9 mouse cellular contexts compared by ENCODE assay signal in genomic region chr11:96967544-96968269, GRCm38 (mm10). TPM values are rescaled to one million over a fixed set of nuclear protein-coding genes. Genes with fewer than 3 reads are reported as not detected.
DNase-seq lines count a peak whose midpoint lies in the region; ATAC-seq and TF ChIP-seq lines count a peak whose summit lies in the region.
"Had no signal": no experiment of that assay in that cellular context is flagged by ENCODE, and none has a peak within 500 bp of the region (broad histone marks: within the 10 kb centered on the region; RNA-seq: fewer than 3 reads in every experiment).

No protein-coding gene starts in this region.

- no peak for DNase-seq in heart, embryonic 10.5 days (ENCODE audit: low spot score)
- DNase-seq in heart, postnatal 4 days = no peak
- no peak for DNase-seq in lung, postnatal 0 days (ENCODE audit: low spot score)
- DNase-seq in lung, postnatal 10 days = no peak
- no peak for DNase-seq in cerebellum, adult 11 months
- no peak for DNase-seq in urinary bladder, postnatal 25 days (ENCODE audit: low spot score)

- H3K36me3 ChIP-seq in heart, embryonic 10.5 days = peaks cover 7% of the 10 kb centered on the region
- H3K36me3 ChIP-seq in lung, postnatal 0 days (ENCODE audit: insufficient read depth, low read length) = no peaks in the 10 kb centered on the region
- H3K36me3 ChIP-seq in intestine, embryonic 15.5 days = no peaks in the 10 kb centered on the region
- H3K36me3 ChIP-seq in small intestine, adult 2 months (ENCODE audit: control insufficient read depth, insufficient read depth, low read length) = peaks cover 5% of the 10 kb centered on the region

- H3K9me3 ChIP-seq in heart, embryonic 10.5 days = no peaks in the 10 kb centered on the region
- no peaks in the 10 kb centered on the region for H3K9me3 ChIP-seq in lung, postnatal 0 days (ENCODE audit: low read length)
- no peaks in the 10 kb centered on the region for H3K9me3 ChIP-seq in intestine, embryonic 15.5 days

- WGBS in heart, embryonic 10.5 days = 54% methylated on average over 11 of the region's 11 CpGs
- 47% methylated on average over 11 of the region's 11 CpGs for WGBS in lung, postnatal 0 days
- 69% methylated on average over 11 of the region's 11 CpGs for WGBS in intestine, embryonic 15.5 days
- WGBS in small intestine, adult 2 months = 36% methylated on average over 11 of the region's 11 CpGs

- ATAC-seq in lung, postnatal 0 days = no peak
- ATAC-seq in intestine, embryonic 15.5 days = no peak

- no peak for TF ChIP-seq CTCF in lung, postnatal 0 days (IDR thresholded peaks at IDR 0.05)
- TF ChIP-seq CTCF in small intestine, adult 2 months (IDR thresholded peaks at IDR 0.05; ENCODE audit: extremely low read depth, insufficient read length, insufficient replicate concordance, low read depth, low read length) = no peak

- no peaks in the 10 kb centered on the region for H3K27me3 ChIP-seq in heart, embryonic 10.5 days (ENCODE audit: insufficient read depth, poor library complexity, severe bottlenecking)
- H3K27me3 ChIP-seq in lung, postnatal 0 days (replicated peaks; ENCODE audit: insufficient read depth, low read length) = no peaks in the 10 kb centered on the region
- H3K27me3 ChIP-seq in intestine, embryonic 15.5 days (replicated peaks) = no peaks in the 10 kb centered on the region
- H3K27me3 ChIP-seq in small intestine, adult 2 months (ENCODE audit: control insufficient read depth, insufficient read depth, low read length) = no peaks in the 10 kb centered on the region

- H3K4me3 ChIP-seq in heart, embryonic 10.5 days = no peak overlapping the region
- no peak overlapping the region for H3K4me3 ChIP-seq in lung, postnatal 0 days (ENCODE audit: low read depth, low read length)
- H3K4me3 ChIP-seq in intestine, embryonic 15.5 days (replicated peaks) = no peak overlapping the region
- H3K4me3 ChIP-seq in small intestine, adult 2 months (ENCODE audit: low read depth, low read length) = peak overlapping the region; percentile 34

- H3K9ac ChIP-seq in lung, postnatal 0 days (replicated peaks; ENCODE audit: low read depth) = 0 out of 2 replicates have a peak overlapping the region, but pooled peaks have one; percentile 5
- H3K9ac ChIP-seq in intestine, embryonic 15.5 days = no peak overlapping the region

- no peak for TF ChIP-seq POLR2A in small intestine, adult 2 months (IDR thresholded peaks at IDR 0.05; ENCODE audit: low read depth, low read length)

- H3K4me2 ChIP-seq in lung, postnatal 0 days (replicated peaks; ENCODE audit: low read depth, low read length) = peak overlapping the region; percentile 45
- H3K4me2 ChIP-seq in intestine, embryonic 15.5 days (replicated peaks) = 0 out of 2 replicates have a peak overlapping the region, but pooled peaks have one; percentile 26

- TF ChIP-seq EP300 in lung, postnatal 0 days (IDR thresholded peaks at IDR 0.05) = no peak

- peaks cover 71% of the 10 kb centered on the region for H3K4me1 ChIP-seq in heart, embryonic 10.5 days
- peaks cover 40% of the 10 kb centered on the region for H3K4me1 ChIP-seq in lung, postnatal 0 days (ENCODE audit: insufficient read depth, low read depth, low read length)
- H3K4me1 ChIP-seq in intestine, embryonic 15.5 days (replicated peaks) = peaks cover 30% of the 10 kb centered on the region
- H3K4me1 ChIP-seq in small intestine, adult 2 months (ENCODE audit: control insufficient read depth, insufficient read depth, insufficient read length, low read length) = peaks cover 20% of the 10 kb centered on the region; the same call in 1 of the 2 replicates

- peak overlapping the region; percentile 91 for H3K27ac ChIP-seq in heart, embryonic 10.5 days
- peak overlapping the region; percentile 83 for H3K27ac ChIP-seq in lung, postnatal 0 days (ENCODE audit: low read length)
- peak overlapping the region; percentile 33; the same call in 1 of the 2 replicates for H3K27ac ChIP-seq in intestine, embryonic 15.5 days
- peak overlapping the region; percentile 96 for H3K27ac ChIP-seq in small intestine, adult 2 months (ENCODE audit: insufficient read depth, low read depth, low read length)

RNA-seq across cellular contexts. Expression of gene Sp2, which starts 15.1 kb away (rescaled TPM):
- polyA plus RNA-seq in heart, embryonic 10.5 days (2016; fragmentation: Nextera tagmentation; extraction: Ambion mirVana) = 20.1 and 21.9 TPM in 2 replicates
- 10 to 100 TPM; 18.8 to 19.3 TPM for total RNA-seq in heart, postnatal 4 days (2021)
- 9.1 and 10.6 TPM in 2 replicates for polyA plus RNA-seq in lung, postnatal 0 days (2015; fragmentation: Nextera tagmentation; extraction: Ambion mirVana)
- polyA plus RNA-seq in intestine, embryonic 15.5 days (2015; fragmentation: Nextera tagmentation; extraction: Ambion mirVana) = 13.3 and 15.1 TPM in 2 replicates
- polyA plus RNA-seq in small intestine, adult 2 months (2012; rRNA removed) = 11.0 and 20.1 TPM in 2 replicates

RNA-seq across cellular contexts. Expression of gene Pnpo, which starts 23.9 kb away (rescaled TPM):
- polyA plus RNA-seq in heart, embryonic 10.5 days (2016; fragmentation: Nextera tagmentation; extraction: Ambion mirVana) = 69.3 and 72.6 TPM in 2 replicates
- 10 to 100 TPM; 10.6 to 16.7 TPM for total RNA-seq in heart, postnatal 4 days (2021)
- 28.7 and 30.0 TPM in 2 replicates for polyA plus RNA-seq in lung, postnatal 0 days (2015; fragmentation: Nextera tagmentation; extraction: Ambion mirVana)
- 81.9 and 92.8 TPM in 2 replicates for polyA plus RNA-seq in intestine, embryonic 15.5 days (2015; fragmentation: Nextera tagmentation; extraction: Ambion mirVana)
- 28.4 and 44.6 TPM in 2 replicates for polyA plus RNA-seq in small intestine, adult 2 months (2012; rRNA removed)

RNA-seq across cellular contexts. Expression of gene Prr15l, which starts 39.8 kb away (rescaled TPM):
- 0.90 and 1.5 TPM in 2 replicates for polyA plus RNA-seq in heart, embryonic 10.5 days (2016; fragmentation: Nextera tagmentation; extraction: Ambion mirVana)
- under 1 TPM; 0.32 to 0.36 TPM for total RNA-seq in heart, postnatal 4 days (2021)
- polyA plus RNA-seq in lung, postnatal 0 days (2015; fragmentation: Nextera tagmentation; extraction: Ambion mirVana) = 126 and 127 TPM in 2 replicates
- 84.7 and 86.9 TPM in 2 replicates for polyA plus RNA-seq in intestine, embryonic 15.5 days (2015; fragmentation: Nextera tagmentation; extraction: Ambion mirVana)
- polyA plus RNA-seq in small intestine, adult 2 months (2012; rRNA removed) = 56.6 and 137 TPM in 2 replicates
- total RNA-seq: left cerebral cortex, adult 18-20 months had no signal

RNA-seq across cellular contexts. Expression of gene Sp6, which starts 45.5 kb away (rescaled TPM):
- 0.47 and 2.3 TPM in 2 replicates for polyA plus RNA-seq in heart, embryonic 10.5 days (2016; fragmentation: Nextera tagmentation; extraction: Ambion mirVana)
- total RNA-seq in heart, postnatal 4 days (2021) = not detected
- polyA plus RNA-seq in lung, postnatal 0 days (2015; fragmentation: Nextera tagmentation; extraction: Ambion mirVana) = 0.56 and 0.81 TPM in 2 replicates
- 0.29 and 0.30 TPM in 2 replicates for polyA plus RNA-seq in intestine, embryonic 15.5 days (2015; fragmentation: Nextera tagmentation; extraction: Ambion mirVana)
- 0.13 and 0.22 TPM in 2 replicates for polyA plus RNA-seq in small intestine, adult 2 months (2012; rRNA removed)

RNA-seq across cellular contexts. Expression of gene Cdk5rap3, which starts 51.4 kb away (rescaled TPM):
- 68.3 and 84.3 TPM in 2 replicates for polyA plus RNA-seq in heart, embryonic 10.5 days (2016; fragmentation: Nextera tagmentation; extraction: Ambion mirVana)
- 10 to 100 TPM; 34.6 to 35.6 TPM for total RNA-seq in heart, postnatal 4 days (2021)
- 46.4 and 48.0 TPM in 2 replicates for polyA plus RNA-seq in lung, postnatal 0 days (2015; fragmentation: Nextera tagmentation; extraction: Ambion mirVana)
- 64.2 and 66.7 TPM in 2 replicates for polyA plus RNA-seq in intestine, embryonic 15.5 days (2015; fragmentation: Nextera tagmentation; extraction: Ambion mirVana)
- polyA plus RNA-seq in small intestine, adult 2 months (2012; rRNA removed) = 23.2 and 33.1 TPM in 2 replicates

Comparison
In these comparisons a context has a peak if more than half of its experiments do, and no peak if none do; other contexts are left out.
1. H3K27ac ChIP-seq: peak in every context shown above with its lines; median percentile 96 in small intestine, adult 2 months; 91 in heart, embryonic 10.5 days; 83 in lung, postnatal 0 days; 33 in intestine, embryonic 15.5 days.
2. RNA of gene Prr15l, which starts 39.8 kb away (polyA plus RNA-seq): 56.6 to 137 TPM in small intestine, adult 2 months, 126 to 127 TPM in lung, postnatal 0 days and 84.7 to 86.9 TPM in intestine, embryonic 15.5 days; 0.90 to 1.5 TPM in heart, embryonic 10.5 days; every median in the first group is over 10 times any median in the second.